Mouse (Mus musculus): ENCODE data around the gene Kif6. TPM values are rescaled to one million over a fixed set of nuclear protein-coding genes. Genes with fewer than 3 reads are reported as not detected.

Gene Kif6
- polyA plus RNA-seq, 1 experiment from 2014 or later, result 3.1 TPM

DNA sequence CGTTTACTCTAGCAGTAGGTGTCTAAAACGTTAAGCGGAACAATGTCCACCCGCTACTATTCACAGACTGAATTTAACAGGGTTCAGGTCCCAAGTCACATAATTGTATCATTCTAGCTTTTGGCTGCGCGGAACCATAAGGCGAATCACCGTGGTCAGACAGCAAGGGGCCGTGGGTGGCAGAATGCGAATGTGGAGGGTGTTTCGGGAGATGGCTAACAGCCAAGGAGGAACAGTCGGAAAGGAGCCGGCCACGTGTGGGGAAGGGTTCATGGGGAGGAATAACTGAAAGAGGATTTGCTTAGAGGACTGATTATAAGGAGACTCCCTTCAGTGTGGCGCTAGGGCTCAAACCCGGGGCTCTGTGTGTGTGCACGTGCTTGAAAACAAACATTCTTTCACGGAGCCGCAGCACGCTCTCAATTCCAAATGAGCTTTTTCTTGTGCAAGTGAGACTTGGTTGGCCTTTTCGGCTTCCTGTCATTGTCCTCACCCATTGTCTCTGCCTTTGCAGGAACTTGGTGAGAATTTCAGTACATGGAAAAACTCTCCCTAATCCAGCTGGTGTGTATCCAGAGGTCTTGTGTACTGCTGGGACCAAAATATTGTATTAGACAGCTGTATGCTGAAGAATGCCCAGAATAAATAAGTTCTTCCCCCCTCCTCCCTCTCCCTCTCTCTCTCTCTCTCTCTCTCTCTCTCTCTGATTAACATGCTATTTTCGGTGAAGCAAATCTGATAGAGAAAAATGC lies 337.1 kb downstream of the Kif6 start:
- H3K4me2 ChIP-seq (ENCODE audit: low read depth, low read length, severe bottlenecking), result peak overlapping the region; percentile 45
- 33% methylated on average over 22 of the region's 22 CpGs for WGBS
- H3K36me3 ChIP-seq (ENCODE audit: control insufficient read depth, insufficient read depth, low read length), result no peaks in the 10 kb centered on the region
- peak; percentile 57 for DNase-seq (ENCODE audit: low spot score)
- peak overlapping the region; percentile 8; the same call in 1 of the 2 replicates for H3K4me3 ChIP-seq (ENCODE audit: low read depth, low read length)
- 0 out of 2 replicates have a peak, but pooled peaks cover 1% of the 10 kb centered on the region for H3K4me1 ChIP-seq (replicated peaks; ENCODE audit: control insufficient read depth, insufficient read depth, low read length)
- peak; percentile 72 for ATAC-seq (replicated peaks; ENCODE audit: low FRiP score)
- H3K9me3 ChIP-seq (ENCODE audit: control insufficient read depth, low read length), result no peaks in the 10 kb centered on the region
- no peak overlapping the region for H3K27ac ChIP-seq (ENCODE audit: low read depth, low read length)
- no peaks in the 10 kb centered on the region for H3K27me3 ChIP-seq (ENCODE audit: control insufficient read depth, insufficient read depth, low read length)
- H3K9ac ChIP-seq (ENCODE audit: low read length), result peak overlapping the region; percentile 10; the same call in 1 of the 2 replicates

DNA sequence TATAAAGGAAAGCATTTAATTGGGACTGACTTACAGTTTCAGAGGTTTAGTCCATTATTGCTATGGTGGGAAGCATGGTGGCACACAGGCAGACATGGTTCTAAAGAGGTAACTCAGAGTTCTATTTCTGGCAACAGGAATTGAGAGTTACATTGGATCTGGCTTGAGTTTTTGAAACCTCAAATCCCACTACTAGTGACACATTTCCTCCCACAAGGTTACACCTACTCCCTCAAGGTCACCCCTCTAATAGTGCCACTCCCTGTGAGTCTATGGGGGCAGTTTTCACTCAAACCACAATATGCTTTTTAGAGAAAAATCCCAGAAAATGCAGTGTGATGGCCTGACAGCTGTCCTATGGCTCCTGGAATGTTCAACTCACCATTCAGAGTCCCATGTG lies 344.1 kb downstream of the Kif6 start:
- H3K9me3 ChIP-seq (ENCODE audit: control insufficient read depth, low read length), result no peaks in the 10 kb centered on the region
- no peak overlapping the region for H3K4me2 ChIP-seq (ENCODE audit: low read depth, low read length, severe bottlenecking)
- no peaks in the 10 kb centered on the region for H3K27me3 ChIP-seq (ENCODE audit: control insufficient read depth, insufficient read depth, low read length)
- no peak overlapping the region for H3K9ac ChIP-seq (ENCODE audit: low read length)
- DNase-seq (ENCODE audit: low spot score), result peak; percentile 15
- H3K4me1 ChIP-seq (replicated peaks; ENCODE audit: control insufficient read depth, insufficient read depth, low read length), result no peaks in the 10 kb centered on the region
- H3K36me3 ChIP-seq (ENCODE audit: control insufficient read depth, insufficient read depth, low read length), result no peaks in the 10 kb centered on the region
- H3K4me3 ChIP-seq (ENCODE audit: low read depth, low read length), result no peak overlapping the region
- no peak for ATAC-seq (replicated peaks; ENCODE audit: low FRiP score)
- no peak overlapping the region for H3K27ac ChIP-seq (ENCODE audit: low read depth, low read length)

Other genes with a start within 250 kb of the Kif6 start
- 5.6 and 7.4 TPM in 2 replicates for gene Mocs1, start 186.8 kb upstream of the Kif6 start, polyA plus RNA-seq (2014; fragmentation: Nextera tagmentation; extraction: Ambion mirVana)
- 1.5 and 1.9 TPM in 2 replicates for gene Daam2, start 50.8 kb upstream of the Kif6 start, polyA plus RNA-seq (2014; fragmentation: Nextera tagmentation; extraction: Ambion mirVana)

Measured in forebrain, embryonic 11.5 days (tissue).